8 mouse cellular contexts compared by ENCODE assay signal in the genomic region with DNA sequence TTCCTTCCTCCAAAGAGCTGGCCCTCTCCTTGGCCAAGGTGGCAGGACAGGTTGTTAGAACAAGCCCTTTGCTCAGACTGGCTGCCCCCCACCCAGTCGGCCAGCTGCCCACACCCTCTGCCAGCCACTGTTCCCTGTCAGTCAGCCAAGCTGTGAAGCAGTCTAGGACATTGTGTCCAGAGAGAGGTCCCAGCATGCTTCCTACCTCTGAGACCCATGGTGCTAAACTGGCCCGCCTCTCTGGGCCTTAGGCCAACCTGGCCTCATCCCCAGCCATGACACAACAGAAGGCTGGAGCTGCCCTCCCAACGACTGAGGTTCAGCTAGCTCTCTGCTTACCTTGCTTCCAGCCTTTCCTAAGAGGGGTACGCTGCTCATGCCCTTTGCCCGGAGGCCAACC. TPM values are rescaled to one million over a fixed set of nuclear protein-coding genes. Genes with fewer than 3 reads are reported as not detected.
DNase-seq lines count a peak whose midpoint lies in the region; ATAC-seq and TF ChIP-seq lines count a peak whose summit lies in the region.

No protein-coding gene starts in this region.

- H3K9me3 ChIP-seq in stomach, postnatal 0 days (ENCODE audit: control insufficient read depth, low read length) = no peaks in the 10 kb centered on the region

- ATAC-seq in stomach, postnatal 0 days (ENCODE audit: low FRiP score, low TSS enrichment) = peak; percentile 71

- TF ChIP-seq CTCF in stomach, postnatal 0 days (IDR thresholded peaks at IDR 0.05; ENCODE audit: low read depth) = no peak

- no peak overlapping the region for H3K9ac ChIP-seq in stomach, postnatal 0 days (ENCODE audit: low read length)

- no peak for TF ChIP-seq EP300 in stomach, postnatal 0 days (optimal IDR thresholded peaks at IDR 0.05)

- no peaks in the 10 kb centered on the region for H3K27me3 ChIP-seq in stomach, postnatal 0 days (ENCODE audit: control insufficient read depth, insufficient read depth, low read length)

- no peak overlapping the region for H3K4me2 ChIP-seq in stomach, postnatal 0 days (replicated peaks; ENCODE audit: low read depth)

- peak; percentile 37 for DNase-seq in retina, postnatal 1 day
- no peak for DNase-seq in retina, embryonic 14.5 days (ENCODE audit: low spot score)
- peak; percentile 97 to 99 for DNase-seq in cerebellum, postnatal 25 days
- peak; percentile 95 for DNase-seq in heart, adult 9 months (ENCODE audit: low spot score in 2 of 2)
- DNase-seq in layer of hippocampus, adult 9-10 months (ENCODE audit: low spot score) = peak; percentile 58
- peak; percentile 89 for DNase-seq in lung, postnatal 14 days
- DNase-seq in stomach, postnatal 0 days (ENCODE audit: low spot score) = peak; percentile 75
- DNase-seq in spleen, adult 18-20 months = no peak

- 51% methylated on average over 5 of the region's 5 CpGs for WGBS in stomach, postnatal 0 days

- no peak overlapping the region for H3K4me3 ChIP-seq in stomach, postnatal 0 days (ENCODE audit: low read depth, low read length)

- 0 out of 2 replicates have a peak, but pooled peaks cover 7% of the 10 kb centered on the region for H3K4me1 ChIP-seq in stomach, postnatal 0 days (replicated peaks; ENCODE audit: control insufficient read depth, insufficient read depth)

- H3K27ac ChIP-seq in stomach, postnatal 0 days (replicated peaks) = peak overlapping the region; percentile 40

- H3K36me3 ChIP-seq in stomach, postnatal 0 days (ENCODE audit: control insufficient read depth, insufficient read depth, low read length) = no peaks in the 10 kb centered on the region

RNA-seq across cellular contexts. Expression of gene Tob2, which starts 19.0 kb away (rescaled TPM):
- 18.8 and 20.5 TPM in 2 replicates for polyA plus RNA-seq in stomach, postnatal 0 days (2015; fragmentation: Nextera tagmentation; extraction: Ambion mirVana)

RNA-seq across cellular contexts. Expression of gene Phf5a, which starts 32.1 kb away (rescaled TPM):
- polyA plus RNA-seq in stomach, postnatal 0 days (2015; fragmentation: Nextera tagmentation; extraction: Ambion mirVana) = 75.8 and 77.0 TPM in 2 replicates

RNA-seq across cellular contexts. Expression of gene Aco2, which starts 32.5 kb away (rescaled TPM):
- polyA plus RNA-seq in stomach, postnatal 0 days (2015; fragmentation: Nextera tagmentation; extraction: Ambion mirVana) = 130 and 141 TPM in 2 replicates

RNA-seq across cellular contexts. Expression of gene Tef, which starts 37.4 kb away (rescaled TPM):
- polyA plus RNA-seq in stomach, postnatal 0 days (2015; fragmentation: Nextera tagmentation; extraction: Ambion mirVana) = 17.1 and 21.2 TPM in 2 replicates

Comparison
In these comparisons a context has a peak if more than half of its experiments do, and no peak if none do; other contexts are left out.
1. DNase-seq: peak in retina, postnatal 1 day (single experiment), cerebellum, postnatal 25 days (2 of 2), heart, adult 9 months (2 of 2), layer of hippocampus, adult 9-10 months (single experiment), lung, postnatal 14 days (single experiment) and stomach, postnatal 0 days (single experiment); none in retina, embryonic 14.5 days (single experiment) and spleen, adult 18-20 months (0 of 2).